Mouse (Mus musculus) embryonic facial prominence, embryonic 10.5 days (tissue): ENCODE data around the gene Ltbp4. TPM values are rescaled to one million over a fixed set of nuclear protein-coding genes. Genes with fewer than 3 reads are reported as not detected.
A peak's percentile ranks its signal among the peaks of the same experiment; 100 is the strongest.

Experiments
- DNase-seq: peaks from one replicate; pipeline ENCODE4 v3.0.0-alpha.2; 2017; ENCODE audit warnings: low spot score
- H3K27ac ChIP-seq: fragments of 300-500 bp; sonication (generic); replicated peaks from 2 replicates; pipeline ENCODE4 v1.5.1; 2016; ENCODE audit warnings: mild to moderate bottlenecking
- H3K27me3 ChIP-seq: fragments of 300-500 bp; sonication (generic); replicated peaks from 2 replicates; pipeline ENCODE4 v1.6.1; 2016; ENCODE audit warnings: low read depth, mild to moderate bottlenecking; ENCODE audit not compliant: poor library complexity, severe bottlenecking
- H3K36me3 ChIP-seq: fragments of 300-500 bp; sonication (generic); replicated peaks from 2 replicates; pipeline ENCODE4 v1.6.1; 2016; ENCODE audit warnings: mild to moderate bottlenecking, moderate library complexity
- H3K4me1 ChIP-seq: fragments of 300-500 bp; sonication (generic); 2 replicates; pipeline ENCODE4 v1.6.1; 2016
- H3K4me3 ChIP-seq: fragments of 300-500 bp; sonication (generic); 2 replicates; pipeline ENCODE4 v1.5.1; 2016; ENCODE audit warnings: mild to moderate bottlenecking, moderate library complexity
- H3K9me3 ChIP-seq: fragments of 300-500 bp; sonication (generic); 2 replicates; pipeline ENCODE4 v1.6.1; 2016; ENCODE audit warnings: mild to moderate bottlenecking
- WGBS: fragments of 180-500 bp; shearing (Covaris S2); methylation state at CpG from one replicate; pipeline ENCODE4 v1.1.7; 2016; 5-methylcytosine and 5-hydroxymethylcytosine counted together
- polyA plus RNA-seq: library from polyadenylated mRNA; unstranded; fragments of >200 nt; fragmentation: Nextera tagmentation; extraction: Ambion mirVana; gene quantifications from 2 replicates; pipeline ENCODE4 v1.2.1, GENCODE M21; 2016

Gene Ltbp4
- 7.1 and 8.8 TPM in 2 replicates for polyA plus RNA-seq

- Histone ChIP-seq H3K27me3 (peaks cover 82% of the 10 kb centered on the region), H3K4me1 (peaks cover 55% of the 10 kb centered on the region), H3K9me3 (no peaks in the 10 kb centered on the region), H3K4me3 (peak within 1 kb of the TSS; percentile 66), H3K36me3 (peaks cover 12% of the 10 kb centered on the region), H3K27ac (peak within 1 kb of the TSS; percentile 83)
- WGBS = under 1% methylated on average over 36 of the region's 36 CpGs
- peak; percentile 87 for DNase-seq
These were observed at the start of gene Ltbp4 for GRCm38 (mm10) chr7:27337175-27337853. Gene Ltbp4, minus strand, starts transcription at chr7:27337692.

- peak; percentile 73 for DNase-seq
- WGBS = 35% methylated on average over 4 of the region's 4 CpGs
- Histone ChIP-seq H3K27ac (no peak overlapping the region), H3K36me3 (no peaks in the 10 kb centered on the region), H3K4me3 (no peak overlapping the region), H3K9me3 (no peaks in the 10 kb centered on the region; the same call in 1 of the 2 replicates), H3K4me1 (peaks cover 4% of the 10 kb centered on the region), H3K27me3 (peaks cover 19% of the 10 kb centered on the region)
These were observed 47.2 kb upstream of the Ltbp4 start for GRCm38 (mm10) chr7:27384731-27385130.

- Histone ChIP-seq H3K27me3 (peaks cover 22% of the 10 kb centered on the region), H3K9me3 (no peaks in the 10 kb centered on the region; the same call in 1 of the 2 replicates), H3K36me3 (no peaks in the 10 kb centered on the region), H3K27ac (no peak overlapping the region), H3K4me1 (peaks cover 6% of the 10 kb centered on the region), H3K4me3 (no peak overlapping the region)
- 76% methylated on average over 5 of the region's 5 CpGs for WGBS
- DNase-seq = no peak
These were observed 46.6 kb upstream of the Ltbp4 start for GRCm38 (mm10) chr7:27384134-27384533.

- Histone ChIP-seq H3K27me3 (peaks cover 31% of the 10 kb centered on the region), H3K4me1 (peaks cover 6% of the 10 kb centered on the region), H3K4me3 (no peak overlapping the region), H3K27ac (no peak overlapping the region), H3K9me3 (no peaks in the 10 kb centered on the region; the same call in 1 of the 2 replicates), H3K36me3 (no peaks in the 10 kb centered on the region)
- WGBS = 83% methylated on average over 1 of the region's 1 CpGs
- DNase-seq = no peak
These were observed 45.7 kb upstream of the Ltbp4 start for GRCm38 (mm10) chr7:27383233-27383632.

GRCm38 (mm10) chr7:27381560-27381959 is 44.1 kb upstream of the Ltbp4 start:
- peaks cover 48% of the 10 kb centered on the region for H3K27me3 ChIP-seq
- WGBS = 56% methylated on average over 4 of the region's 4 CpGs
- no peak overlapping the region for H3K27ac ChIP-seq
- peaks cover 6% of the 10 kb centered on the region for H3K4me1 ChIP-seq
- no peaks in the 10 kb centered on the region; the same call in 1 of the 2 replicates for H3K9me3 ChIP-seq
- no peak for DNase-seq
- no peak overlapping the region for H3K4me3 ChIP-seq
- no peaks in the 10 kb centered on the region for H3K36me3 ChIP-seq

- 50% methylated on average over 1 of the region's 1 CpGs for WGBS
- H3K27me3 ChIP-seq = peaks cover 53% of the 10 kb centered on the region
- no peak for DNase-seq
- H3K9me3 ChIP-seq = no peaks in the 10 kb centered on the region; the same call in 1 of the 2 replicates
- H3K27ac ChIP-seq = no peak overlapping the region
- H3K4me3 ChIP-seq = no peak overlapping the region
- no peaks in the 10 kb centered on the region for H3K36me3 ChIP-seq
- peaks cover 6% of the 10 kb centered on the region for H3K4me1 ChIP-seq
These were observed 43.5 kb upstream of the Ltbp4 start for GRCm38 (mm10) chr7:27381009-27381408.

GRCm38 (mm10) chr7:27379836-27380235 is 42.3 kb upstream of the Ltbp4 start:
- peaks cover 11% of the 10 kb centered on the region for H3K4me1 ChIP-seq
- DNase-seq = no peak
- no peak overlapping the region for H3K27ac ChIP-seq
- H3K4me3 ChIP-seq = no peak overlapping the region
- no peaks in the 10 kb centered on the region for H3K36me3 ChIP-seq
- H3K27me3 ChIP-seq = peaks cover 65% of the 10 kb centered on the region
- 59% methylated on average over 6 of the region's 6 CpGs for WGBS
- no peaks in the 10 kb centered on the region; the same call in 1 of the 2 replicates for H3K9me3 ChIP-seq

- DNase-seq = peak; percentile 51
- peaks cover 3% of the 10 kb centered on the region; the same call in 1 of the 2 replicates for H3K9me3 ChIP-seq
- no peak overlapping the region for H3K27ac ChIP-seq
- WGBS = 21% methylated on average over 4 of the region's 4 CpGs
- no peaks in the 10 kb centered on the region for H3K36me3 ChIP-seq
- no peak overlapping the region for H3K4me3 ChIP-seq
- H3K27me3 ChIP-seq = peaks cover 74% of the 10 kb centered on the region
- H3K4me1 ChIP-seq = peaks cover 8% of the 10 kb centered on the region; the same call in 1 of the 2 replicates
These were observed 40.9 kb upstream of the Ltbp4 start for GRCm38 (mm10) chr7:27378431-27378830.

- peaks cover 8% of the 10 kb centered on the region; the same call in 1 of the 2 replicates for H3K9me3 ChIP-seq
- peaks cover 14% of the 10 kb centered on the region for H3K4me1 ChIP-seq
- 3% methylated on average over 22 of the region's 22 CpGs for WGBS
- H3K36me3 ChIP-seq = no peaks in the 10 kb centered on the region
- H3K27me3 ChIP-seq = peaks cover 92% of the 10 kb centered on the region
- H3K4me3 ChIP-seq = peak overlapping the region; percentile 36; the same call in 1 of the 2 replicates
- peak; percentile 23 for DNase-seq
- H3K27ac ChIP-seq = no peak overlapping the region
These were observed 37.8 kb upstream of the Ltbp4 start for GRCm38 (mm10) chr7:27375274-27375673.

- Histone ChIP-seq H3K9me3 (peaks cover 14% of the 10 kb centered on the region), H3K36me3 (no peaks in the 10 kb centered on the region), H3K4me1 (peaks cover 21% of the 10 kb centered on the region), H3K27ac (no peak overlapping the region), H3K4me3 (peak overlapping the region; percentile 41), H3K27me3 (peaks cover 100% of the 10 kb centered on the region)
- 5% methylated on average over 44 of the region's 44 CpGs for WGBS
- peak; percentile 45 for DNase-seq
These were observed 34.4 kb upstream of the Ltbp4 start for GRCm38 (mm10) chr7:27371715-27372462.

GRCm38 (mm10) chr7:27369111-27369510 is 31.6 kb upstream of the Ltbp4 start:
- 85% methylated on average over 19 of the region's 19 CpGs for WGBS
- peaks cover 14% of the 10 kb centered on the region for H3K9me3 ChIP-seq
- no peak for DNase-seq

GRCm38 (mm10) chr7:27367976-27368375 is 30.5 kb upstream of the Ltbp4 start:
- WGBS = 11% methylated on average over 11 of the region's 11 CpGs
- Histone ChIP-seq H3K36me3 (no peaks in the 10 kb centered on the region), H3K27me3 (peaks cover 100% of the 10 kb centered on the region), H3K9me3 (peaks cover 6% of the 10 kb centered on the region), H3K27ac (no peak overlapping the region), H3K4me1 (peaks cover 26% of the 10 kb centered on the region), H3K4me3 (peak overlapping the region; percentile 41)
- peak; percentile 43 for DNase-seq

More at GRCm38 (mm10) chr7:27369111-27369510, 31.6 kb upstream of the Ltbp4 start:
- peaks cover 22% of the 10 kb centered on the region for H3K4me1 ChIP-seq
- no peak overlapping the region for H3K4me3 ChIP-seq
- H3K27ac ChIP-seq = no peak overlapping the region
- peaks cover 100% of the 10 kb centered on the region for H3K27me3 ChIP-seq
- no peaks in the 10 kb centered on the region for H3K36me3 ChIP-seq
